10 mouse cellular contexts compared by ENCODE assay signal in the genomic region with DNA sequence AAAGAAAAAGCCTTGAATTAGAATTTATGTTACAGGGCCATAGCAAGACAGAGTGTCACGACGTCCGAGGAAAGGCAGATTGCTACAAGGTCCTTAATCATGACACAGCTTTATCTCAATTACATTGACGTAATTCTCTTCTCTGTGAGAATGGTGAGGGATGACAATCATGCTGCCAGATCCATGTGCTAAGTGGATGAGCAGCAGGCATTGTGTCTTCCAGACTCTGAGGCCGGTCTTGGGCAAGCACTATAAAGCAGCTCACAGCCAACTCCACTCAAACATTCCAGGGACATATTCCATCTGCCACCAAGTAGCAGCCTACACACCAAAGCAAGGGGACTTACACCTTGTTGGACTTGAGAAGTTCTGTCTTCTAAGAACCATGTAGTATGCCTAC. TPM values are rescaled to one million over a fixed set of nuclear protein-coding genes. Genes with fewer than 3 reads are reported as not detected.
A peak's percentile ranks its signal among the peaks of the same experiment; 100 is the strongest.
DNase-seq lines count a peak whose midpoint lies in the region; ATAC-seq and TF ChIP-seq lines count a peak whose summit lies in the region.
"Had no signal": no experiment of that assay in that cellular context is flagged by ENCODE, and none has a peak within 500 bp of the region (broad histone marks: within the 10 kb centered on the region; RNA-seq: fewer than 3 reads in every experiment).

No protein-coding gene starts in this region.

- no peak for ATAC-seq in kidney, embryonic 14.5 days (ENCODE audit: low FRiP score, low TSS enrichment)
- ATAC-seq in CD4-positive, CD25-positive, alpha-beta regulatory T cell, adult 4 months, result peak; percentile 3
- peak; percentile 75 for ATAC-seq in intestine, postnatal 0 days
- no peak for ATAC-seq in inflammation-experienced regulatory T-cells, adult 6 months
- no peak for ATAC-seq in midbrain, postnatal 0 days (ENCODE audit: low FRiP score)

- no peaks in the 10 kb centered on the region; the same call in 1 of the 2 replicates for H3K36me3 ChIP-seq in kidney, embryonic 14.5 days (ENCODE audit: control insufficient read depth, insufficient read depth, low read length)
- peaks cover 4% of the 10 kb centered on the region; the same call in 1 of the 2 replicates for H3K36me3 ChIP-seq in intestine, postnatal 0 days (ENCODE audit: control insufficient read depth, insufficient read depth)
- H3K36me3 ChIP-seq in midbrain, postnatal 0 days (ENCODE audit: insufficient read depth, low read length), result peaks cover 7% of the 10 kb centered on the region; the same call in 1 of the 2 replicates
- H3K36me3 ChIP-seq: embryonic facial prominence, embryonic 12.5 days; midbrain, embryonic 12.5 days had no signal

- no peak overlapping the region for H3K4me3 ChIP-seq in kidney, embryonic 14.5 days (ENCODE audit: low read length)
- H3K4me3 ChIP-seq in intestine, postnatal 0 days (ENCODE audit: low read depth, low read length), result no peak overlapping the region
- no peak overlapping the region for H3K4me3 ChIP-seq in midbrain, postnatal 0 days (ENCODE audit: low read depth, low read length)
- H3K4me3 ChIP-seq: embryonic facial prominence, embryonic 12.5 days; midbrain, embryonic 12.5 days had no signal

- H3K27ac ChIP-seq in kidney, embryonic 14.5 days (ENCODE audit: low read depth, low read length), result peak overlapping the region; percentile 42; the same call in 1 of the 2 replicates
- H3K27ac ChIP-seq in intestine, postnatal 0 days (ENCODE audit: low read depth, low read length), result peak overlapping the region; percentile 52
- H3K27ac ChIP-seq in midbrain, postnatal 0 days (ENCODE audit: low read depth, low read length), result no peak overlapping the region
- H3K27ac ChIP-seq: embryonic facial prominence, embryonic 12.5 days had no signal

- peak; percentile 44 to 47 for DNase-seq in cerebellum, adult 18-20 months
- DNase-seq in cerebellum, postnatal 4 days (ENCODE audit: low spot score in 2 of 2), result no peak
- no peak for DNase-seq in kidney, postnatal 25 days
- DNase-seq in midbrain, postnatal 0 days (ENCODE audit: low spot score), result no peak

- no peak overlapping the region for H3K9ac ChIP-seq in kidney, embryonic 14.5 days (ENCODE audit: low read depth, low read length)
- no peak overlapping the region for H3K9ac ChIP-seq in intestine, postnatal 0 days (ENCODE audit: low read depth, low read length)
- no peak overlapping the region for H3K9ac ChIP-seq in midbrain, postnatal 0 days (replicated peaks; ENCODE audit: low read length, poor library complexity, severe bottlenecking)
- H3K9ac ChIP-seq: embryonic facial prominence, embryonic 12.5 days; midbrain, embryonic 12.5 days had no signal

- H3K4me1 ChIP-seq in kidney, embryonic 14.5 days (ENCODE audit: control insufficient read depth, insufficient read depth, low read length), result peaks cover 17% of the 10 kb centered on the region
- H3K4me1 ChIP-seq in intestine, postnatal 0 days (replicated peaks; ENCODE audit: control insufficient read depth, insufficient read depth, low read length), result 0 out of 2 replicates have a peak, but pooled peaks cover 2% of the 10 kb centered on the region
- no peaks in the 10 kb centered on the region for H3K4me1 ChIP-seq in midbrain, postnatal 0 days (ENCODE audit: insufficient read depth, low read length)
- H3K4me1 ChIP-seq: embryonic facial prominence, embryonic 12.5 days had no signal

- no peaks in the 10 kb centered on the region for H3K27me3 ChIP-seq in kidney, embryonic 14.5 days (ENCODE audit: control insufficient read depth, insufficient read depth, low read length)
- H3K27me3 ChIP-seq in intestine, postnatal 0 days (replicated peaks; ENCODE audit: control insufficient read depth, insufficient read depth, low read length), result no peaks in the 10 kb centered on the region
- H3K27me3 ChIP-seq in midbrain, postnatal 0 days (ENCODE audit: insufficient read depth, low read length), result no peaks in the 10 kb centered on the region
- H3K27me3 ChIP-seq: embryonic facial prominence, embryonic 12.5 days; midbrain, embryonic 12.5 days had no signal

- WGBS in kidney, embryonic 14.5 days, result 51% methylated on average over 5 of the region's 5 CpGs
- WGBS in intestine, postnatal 0 days, result 39% methylated on average over 5 of the region's 5 CpGs
- WGBS in midbrain, postnatal 0 days, result 72% methylated on average over 5 of the region's 5 CpGs

- no peak overlapping the region for H3K4me2 ChIP-seq in kidney, embryonic 14.5 days (replicated peaks; ENCODE audit: low read depth, low read length)
- H3K4me2 ChIP-seq in intestine, postnatal 0 days (replicated peaks; ENCODE audit: low read depth), result peak overlapping the region; percentile 52
- H3K4me2 ChIP-seq in midbrain, postnatal 0 days (ENCODE audit: low read depth, low read length, poor library complexity, severe bottlenecking), result no peak overlapping the region
- H3K4me2 ChIP-seq: embryonic facial prominence, embryonic 12.5 days; midbrain, embryonic 12.5 days had no signal

- H3K9me3 ChIP-seq in kidney, embryonic 14.5 days (ENCODE audit: control insufficient read depth, low read length), result no peaks in the 10 kb centered on the region
- H3K9me3 ChIP-seq in intestine, postnatal 0 days (ENCODE audit: control insufficient read depth), result no peaks in the 10 kb centered on the region
- H3K9me3 ChIP-seq in midbrain, postnatal 0 days (ENCODE audit: low read length), result no peaks in the 10 kb centered on the region
- H3K9me3 ChIP-seq: embryonic facial prominence, embryonic 12.5 days; midbrain, embryonic 12.5 days had no signal

- no peak for TF ChIP-seq CTCF in intestine, postnatal 0 days (IDR thresholded peaks at IDR 0.05; ENCODE audit: low read depth)
- no peak for TF ChIP-seq CTCF in midbrain, postnatal 0 days (IDR thresholded peaks at IDR 0.05)

RNA-seq across cellular contexts. Expression of a gene that starts 17.7 kb away (rescaled TPM):
- polyA plus RNA-seq in kidney, embryonic 14.5 days (2014; fragmentation: Nextera tagmentation; extraction: Ambion mirVana), result 12.0 and 12.9 TPM in 2 replicates
- 100 to 1,000 TPM in 1 of 2 experiments, 10 to 100 TPM in 1; 94.9 to 141 TPM for polyA plus RNA-seq in CD4-positive, CD25-positive, alpha-beta regulatory T cell, adult 4 months (2017; shearing (Covaris generic))
- polyA plus RNA-seq in intestine, postnatal 0 days (2015; fragmentation: Nextera tagmentation; extraction: Ambion mirVana), result 24.6 and 25.0 TPM in 2 replicates
- polyA plus RNA-seq in inflammation-experienced regulatory T-cells, adult 6 months (2017; shearing (Covaris generic)), result 100 to 1,000 TPM in 2 of 3 experiments, 10 to 100 TPM in 1; 96.3 to 126 (median 110) TPM
- total RNA-seq in midbrain, postnatal 0 days (2014; rRNA removed), result 43.0 and 49.8 TPM in 2 replicates
- 45.8 and 46.8 TPM in 2 replicates for polyA plus RNA-seq in midbrain, postnatal 0 days (2015; fragmentation: Nextera tagmentation; extraction: Ambion mirVana)

RNA-seq across cellular contexts. Expression of a gene that starts 45.0 kb away (rescaled TPM):
- 23.4 and 27.8 TPM in 2 replicates for polyA plus RNA-seq in kidney, embryonic 14.5 days (2014; fragmentation: Nextera tagmentation; extraction: Ambion mirVana)
- 10 to 100 TPM; 26.4 to 27.5 TPM for polyA plus RNA-seq in CD4-positive, CD25-positive, alpha-beta regulatory T cell, adult 4 months (2017; shearing (Covaris generic))
- 12.6 and 13.6 TPM in 2 replicates for polyA plus RNA-seq in intestine, postnatal 0 days (2015; fragmentation: Nextera tagmentation; extraction: Ambion mirVana)
- 10 to 100 TPM; 28.0 to 33.2 (median 32.3) TPM for polyA plus RNA-seq in inflammation-experienced regulatory T-cells, adult 6 months (2017; shearing (Covaris generic))
- 13.5 and 23.1 TPM in 2 replicates for total RNA-seq in midbrain, postnatal 0 days (2014; rRNA removed)
- 20.2 and 20.9 TPM in 2 replicates for polyA plus RNA-seq in midbrain, postnatal 0 days (2015; fragmentation: Nextera tagmentation; extraction: Ambion mirVana)

Comparison
In these comparisons a context has a peak if more than half of its experiments do, and no peak if none do; other contexts are left out.
1. DNase-seq: peak in cerebellum, adult 18-20 months (2 of 2); none in cerebellum, postnatal 4 days (0 of 2), kidney, postnatal 25 days (0 of 2) and midbrain, postnatal 0 days (single experiment).
2. ATAC-seq: peak in CD4-positive, CD25-positive, alpha-beta regulatory T cell, adult 4 months (single experiment) and intestine, postnatal 0 days (single experiment); none in kidney, embryonic 14.5 days (single experiment), inflammation-experienced regulatory T-cells, adult 6 months (single experiment) and midbrain, postnatal 0 days (single experiment).